Mouse (Mus musculus) ES-E14 (cell line): ENCODE data around the gene Parp14.

ENCODE experiments used
- HCFC1 ChIP-seq: IDR thresholded peaks from 2 replicates; pipeline ENCODE4 v1.6.1; 2012; ENCODE audit warnings: low read length, inconsistent platforms, borderline replicate concordance; ENCODE audit not compliant: insufficient read depth
- MAFK ChIP-seq: IDR thresholded peaks from 2 replicates; pipeline ENCODE4 v1.6.1; 2014; ENCODE audit warnings: mild to moderate bottlenecking, low read depth, low read length, inconsistent platforms; ENCODE audit not compliant: insufficient read depth
- ZC3H11A ChIP-seq: IDR thresholded peaks from 2 replicates; pipeline ENCODE4 v1.6.1; 2012; ENCODE audit warnings: low read depth, mild to moderate bottlenecking, inconsistent platforms, low read length, borderline replicate concordance

GRCm38 (mm10) chr16:35829999-35830398, 41.3 kb downstream of the Parp14 start:
- TF ChIP-seq HCFC1 (no peak), ZC3H11A (no peak), MAFK (no peak)
